Mouse (Mus musculus) spleen, adult 2 months (tissue): Measurements from ENCODE around the gene Klhl23.

ENCODE experiments used
- CTCF ChIP-seq: fragments of 200-500 bp; IDR thresholded peaks from 2 replicates; pipeline ENCODE4 v1.5.1; 2011; ENCODE audit warnings: mild to moderate bottlenecking, inconsistent platforms; ENCODE audit not compliant: insufficient read depth, insufficient read length, insufficient replicate concordance; ENCODE audit errors: extremely low read depth
- POLR2A ChIP-seq: fragments of 200-500 bp; IDR thresholded peaks from 2 replicates; pipeline ENCODE4 v1.6.1; 2011; ENCODE audit warnings: low read depth, low read length, inconsistent platforms

DNA sequence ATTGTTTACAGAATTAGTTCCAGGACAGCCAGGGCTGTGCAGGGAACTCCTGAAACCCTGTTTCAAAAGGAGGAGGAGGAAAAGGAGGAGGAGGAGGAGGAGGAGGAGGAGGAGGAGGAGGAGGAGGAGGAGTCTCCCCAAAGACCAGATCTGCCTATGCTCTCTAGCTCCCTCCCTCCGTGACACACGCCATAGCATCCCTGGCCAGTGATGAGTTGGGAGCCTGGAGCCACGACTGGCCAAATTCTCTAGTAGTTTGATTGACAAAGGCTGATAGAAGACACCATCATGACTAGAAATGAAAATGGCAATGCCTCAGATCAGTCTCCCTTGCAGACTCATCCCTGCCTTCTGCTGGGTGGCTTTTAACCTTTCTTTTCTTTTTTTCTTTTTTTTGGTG is 16.3 kb downstream of the Klhl23 start:
- TF ChIP-seq CTCF (no peak), POLR2A (no peak)
